Mouse (Mus musculus) C2C12 (cell line): ENCODE data around the gene Olfr1392.

ENCODE experiments used
- CEBPB ChIP-seq: IDR thresholded peaks from one replicate; pipeline ENCODE4 v1.6.1; 2011; ENCODE audit warnings: low read depth, mild to moderate bottlenecking, control low read depth, moderate library complexity
- CTCF ChIP-seq: IDR thresholded peaks from one replicate; pipeline ENCODE4 v1.5.1; 2011; ENCODE audit not compliant: control insufficient read depth, insufficient read depth, insufficient read length
- FOSL1 ChIP-seq: IDR thresholded peaks from one replicate; pipeline ENCODE4 v1.8.0; 2011; ENCODE audit warnings: mild to moderate bottlenecking, low read length; ENCODE audit not compliant: poor library complexity, insufficient read depth, severe bottlenecking
- MAX ChIP-seq: IDR thresholded peaks from one replicate; pipeline ENCODE4 v1.6.1; 2011; ENCODE audit warnings: mild to moderate bottlenecking, control low read depth
- MYOD1 ChIP-seq: IDR thresholded peaks from one replicate; pipeline ENCODE4 v1.6.1; 2011; ENCODE audit warnings: low read depth; ENCODE audit not compliant: control insufficient read depth, insufficient read length
- MYOG ChIP-seq: IDR thresholded peaks from one replicate; pipeline ENCODE4 v1.6.1; 2011; ENCODE audit not compliant: control insufficient read depth, insufficient read length; ENCODE audit errors: extremely low read depth
- USF1 ChIP-seq: IDR thresholded peaks from one replicate; pipeline ENCODE4 v1.6.1; 2011; ENCODE audit warnings: low read depth, mild to moderate bottlenecking, control low read depth, moderate library complexity

DNA sequence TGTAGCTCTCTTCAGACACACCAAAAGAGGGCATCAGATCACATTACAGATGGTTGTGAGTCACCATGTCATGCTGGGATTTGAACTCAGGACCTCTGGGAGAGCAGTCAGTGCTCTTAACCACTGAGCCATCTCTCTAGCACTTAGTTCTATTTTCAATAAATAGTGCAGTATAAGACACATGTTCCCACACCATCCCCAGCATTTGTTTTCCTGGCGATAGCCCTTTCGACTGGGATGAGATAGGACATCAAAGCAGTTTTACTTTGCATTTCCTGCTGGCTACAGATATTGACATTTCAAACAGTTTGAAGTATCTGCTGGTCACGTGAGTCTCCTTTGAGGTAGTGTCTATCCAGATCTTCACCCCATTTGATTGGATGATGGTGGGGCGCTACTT lies 14.7 kb upstream of the Olfr1392 start:
- TF ChIP-seq MAX: no peak
- TF ChIP-seq CTCF: no peak
- no peak for TF ChIP-seq CEBPB
- TF ChIP-seq MYOG: no peak
- TF ChIP-seq MYOD1: no peak
- TF ChIP-seq FOSL1: no peak
- TF ChIP-seq USF1: no peak
